Mouse (Mus musculus) erythroblast, adult 5-6 weeks (primary cell): ENCODE results near the gene Prrt1. TPM values are rescaled to one million over a fixed set of nuclear protein-coding genes. Genes with fewer than 3 reads are reported as not detected.

Source experiments
- ATAC-seq: replicated peaks from 2 replicates; pipeline ENCODE4 v1.8.0; 2016; ENCODE audit warnings: moderate number of reproducible peaks, mild to moderate bottlenecking, moderate TSS enrichment, inconsistent platforms; ENCODE audit not compliant: poor library complexity, low FRiP score, severe bottlenecking
- total RNA-seq, 2 experiments: library from RNA; stranded (forward) in 1 of 2; stranded (reverse) in 1 of 2; fragments of 150-400 nt in 1 of 2; fragments of 200-764, 138-1000 nt in 1 of 2; gene quantifications; 2 replicates each; pipeline versions ENCODE4 v1.2.3 to v1.2.4; 2015 to 2017; ENCODE audit warnings: low replicate concordance in 2 of 2

Gene Prrt1
- total RNA-seq, 2 experiments from 2014 or later = not detected

GRCm38 (mm10) chr17:34645831-34646511, 16.6 kb downstream of the Prrt1 start:
- no peak for ATAC-seq

DNA sequence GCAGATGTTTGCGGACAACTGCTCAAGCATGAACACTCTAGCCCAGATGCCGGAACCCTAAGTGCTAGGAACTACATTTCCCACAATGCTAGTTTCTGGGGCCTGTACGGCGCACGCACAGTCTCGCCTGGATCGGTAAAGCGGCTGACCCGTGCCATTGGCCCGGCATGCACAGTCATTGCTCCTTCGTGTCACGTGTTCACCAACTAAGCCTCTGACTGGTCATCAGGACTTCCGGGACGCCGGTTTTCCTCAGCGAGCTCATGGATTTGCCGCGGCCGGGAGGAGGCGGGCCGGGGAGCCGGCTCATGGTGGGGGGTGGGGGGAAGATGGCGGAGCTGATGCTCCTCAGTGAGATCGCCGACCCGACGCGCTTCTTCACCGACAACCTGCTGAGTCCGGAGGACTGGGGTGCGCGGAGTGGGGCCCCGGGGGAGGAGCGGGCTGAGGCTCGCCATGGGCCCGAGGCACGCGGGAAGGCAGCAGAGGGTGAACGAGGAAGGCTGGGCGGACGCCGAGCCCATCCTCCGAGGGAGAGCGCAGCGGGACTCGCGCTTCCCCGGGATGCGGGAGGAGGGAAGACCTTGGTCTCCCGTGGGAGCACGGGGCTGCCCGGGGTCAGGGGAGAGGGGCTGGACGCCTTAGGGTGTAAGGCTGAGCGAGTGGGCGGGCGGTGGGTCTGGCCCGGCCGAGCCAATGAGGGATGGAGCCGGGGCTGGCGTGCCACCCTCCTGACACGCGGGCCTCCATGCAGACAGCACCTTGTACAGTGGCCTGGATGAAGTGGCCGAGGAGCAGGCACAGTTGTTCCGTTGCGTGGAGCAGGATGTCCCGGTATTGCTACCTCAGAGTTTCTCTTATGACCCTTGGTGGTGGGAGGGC, 17.8 kb downstream of the Prrt1 start, which contains the start of gene Atf6b:
TSS of gene Atf6b (plus strand) at position 241 of the 882 bp plus-strand sequence.
- peak; percentile 93 for ATAC-seq

DNA sequence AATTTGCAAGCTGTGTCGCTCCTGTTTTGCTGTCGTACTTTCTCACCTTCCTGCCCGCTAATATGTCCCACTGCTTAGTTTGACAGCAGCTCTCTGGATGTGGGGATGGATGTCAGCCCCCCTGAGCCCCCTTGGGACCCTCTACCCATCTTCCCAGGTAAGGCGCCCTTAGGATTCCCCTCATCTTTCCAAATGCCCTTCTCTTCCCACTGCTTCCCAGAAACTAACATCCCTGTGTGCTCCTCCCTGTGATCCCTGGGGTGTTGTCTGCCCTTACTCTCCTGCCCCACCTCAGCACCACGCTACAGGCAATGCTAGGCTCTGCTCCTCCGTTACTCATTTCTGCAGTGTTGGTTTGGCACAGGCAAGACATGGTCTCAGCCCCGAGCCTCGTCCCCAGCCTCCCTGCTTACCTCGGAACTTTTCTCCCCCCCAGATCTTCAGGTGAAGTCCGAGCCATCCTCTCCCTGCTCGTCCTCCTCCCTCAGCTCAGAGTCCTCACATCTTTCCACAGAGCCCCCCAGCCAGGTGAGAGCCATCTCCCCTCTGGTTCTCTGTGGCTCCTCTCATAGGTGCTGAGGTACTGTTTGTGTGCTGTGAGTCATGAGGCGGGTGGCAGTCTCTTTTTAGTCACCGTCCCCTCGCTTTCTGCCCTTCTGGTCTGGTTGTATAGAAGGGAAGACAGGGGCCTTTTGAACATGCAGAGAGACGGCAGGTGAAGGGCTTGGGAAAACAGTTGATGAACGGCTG, 19.0 kb downstream of the Prrt1 start:
- no peak for ATAC-seq

- no peak for ATAC-seq
Observed at GRCm38 (mm10) chr17:34649106-34649864, 20.0 kb downstream of the Prrt1 start.

DNA sequence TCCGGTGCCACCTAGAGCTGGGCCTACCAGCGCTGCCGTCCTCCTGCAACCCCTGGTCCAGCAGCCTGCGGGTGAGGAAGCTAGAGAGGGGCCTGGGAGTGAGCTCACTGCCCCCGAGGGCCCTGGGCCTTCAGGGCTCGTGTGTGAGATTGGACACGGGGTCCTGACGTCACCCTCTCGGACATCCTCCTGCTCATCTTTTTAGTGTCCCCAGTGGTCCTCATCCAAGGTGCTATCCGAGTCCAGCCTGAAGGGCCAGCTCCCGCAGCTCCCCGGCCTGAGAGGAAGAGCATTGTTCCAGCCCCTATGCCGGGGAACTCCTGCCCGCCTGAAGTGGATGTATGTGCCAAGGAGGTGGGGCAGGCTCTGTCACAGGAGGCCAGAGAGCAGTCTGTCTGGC, 21.4 kb downstream of the Prrt1 start:
- no peak for ATAC-seq

- no peak for ATAC-seq
Observed at GRCm38 (mm10) chr17:34651507-34652221, 22.3 kb downstream of the Prrt1 start.

- ATAC-seq = no peak
Observed at GRCm38 (mm10) chr17:34652546-34652945, 23.2 kb downstream of the Prrt1 start.

GRCm38 (mm10) chr17:34652985-34653384, 23.7 kb downstream of the Prrt1 start:
- ATAC-seq = no peak

- ATAC-seq = peak; percentile 47; the same call in 1 of the 2 replicates
Observed at GRCm38 (mm10) chr17:34653746-34654285, 24.5 kb downstream of the Prrt1 start.

GRCm38 (mm10) chr17:34654392-34654791, 25.1 kb downstream of the Prrt1 start:
- no peak for ATAC-seq

DNA sequence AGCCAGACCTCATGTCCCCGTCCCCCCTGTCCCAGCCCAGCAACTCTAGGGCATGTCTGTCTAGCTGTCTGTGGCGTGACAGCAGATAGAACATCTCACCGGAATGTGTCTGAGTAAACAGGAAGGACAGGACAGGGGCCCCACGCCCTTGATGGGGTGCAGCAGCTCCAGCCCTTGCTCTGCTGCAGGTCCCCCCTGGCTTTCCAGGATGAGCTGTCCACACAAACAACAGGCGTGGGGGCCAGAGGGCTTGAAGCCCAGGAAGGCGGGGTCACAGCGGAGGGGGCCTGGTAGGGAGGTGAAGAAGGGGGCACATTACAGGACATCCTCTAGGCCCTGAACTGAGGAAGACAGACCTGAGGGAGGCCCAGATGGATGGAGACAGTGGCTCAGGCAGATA, 25.8 kb downstream of the Prrt1 start:
- no peak for ATAC-seq

- ATAC-seq = no peak
Observed at GRCm38 (mm10) chr17:34655581-34655991, 26.3 kb downstream of the Prrt1 start.

DNA sequence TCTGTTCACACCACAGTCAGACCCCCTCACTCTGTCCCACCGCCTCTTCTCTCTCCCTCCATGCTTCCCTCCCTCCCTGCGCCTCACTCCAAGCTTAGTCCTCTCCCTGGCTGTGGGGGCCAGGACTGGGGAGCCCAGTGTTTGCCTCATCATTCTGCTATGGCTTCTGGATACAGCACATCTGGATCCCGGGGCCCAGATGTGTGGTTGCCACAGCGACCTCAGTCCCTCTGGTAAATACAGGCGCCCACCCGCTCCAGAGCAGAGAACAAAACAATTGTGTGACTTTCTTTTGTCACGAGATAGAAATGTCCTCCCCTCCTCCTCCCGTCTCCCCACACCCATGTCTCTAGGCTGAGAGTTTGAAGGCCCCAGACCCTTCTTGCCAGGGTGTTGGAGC, 27.3 kb downstream of the Prrt1 start:
- no peak for ATAC-seq

GRCm38 (mm10) chr17:34657271-34657670, 27.9 kb downstream of the Prrt1 start:
- no peak for ATAC-seq

DNA sequence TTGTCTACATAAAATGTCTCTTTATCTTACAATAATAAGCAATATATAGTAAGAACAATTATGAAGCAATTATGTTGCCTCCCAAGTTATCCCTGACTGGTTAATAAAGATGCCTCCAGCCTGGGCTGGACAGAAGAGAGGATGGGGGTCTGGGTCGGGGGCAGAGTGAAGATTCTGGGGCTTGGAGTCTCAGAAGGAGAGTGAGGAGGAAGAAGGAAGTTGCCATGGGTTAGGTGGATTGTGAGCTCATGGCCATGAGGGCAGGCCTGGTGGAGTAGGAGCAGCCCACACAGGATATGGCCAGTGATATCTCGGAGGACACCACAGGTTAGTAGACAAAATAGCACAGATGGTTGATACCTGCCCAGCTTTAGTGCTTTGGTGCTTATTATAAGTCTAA, 28.8 kb downstream of the Prrt1 start:
- ATAC-seq = no peak

GRCm38 (mm10) chr17:34658591-34658990, 29.3 kb downstream of the Prrt1 start:
- no peak for ATAC-seq

GRCm38 (mm10) chr17:34659181-34659896, 30.0 kb downstream of the Prrt1 start:
- ATAC-seq = no peak

GRCm38 (mm10) chr17:34659897-34660214, 30.5 kb downstream of the Prrt1 start:
- ATAC-seq = no peak
